22 mouse cellular contexts compared by ENCODE assay signal in genomic region chr8:112411968-112412367, GRCm38 (mm10).
DNase-seq lines count a peak whose midpoint lies in the region; ATAC-seq and TF ChIP-seq lines count a peak whose summit lies in the region.
"Had no signal": no experiment of that assay in that cellular context is flagged by ENCODE, and none has a peak within 500 bp of the region (broad histone marks: within the 10 kb centered on the region; RNA-seq: fewer than 3 reads in every experiment).

No protein-coding gene starts in this region.

- H3K4me3 ChIP-seq in testis, adult 2 months (ENCODE audit: control insufficient read depth, low read depth, low read length) = 0 out of 2 replicates have a peak overlapping the region, but pooled peaks have one; percentile 5
- no peak overlapping the region for H3K4me3 ChIP-seq in MEL (ENCODE audit: control insufficient read depth in 1 of 2, insufficient read depth in 1 of 2, low read depth in 2 of 2, low read length in 2 of 2)
- H3K4me3 ChIP-seq: forebrain, embryonic 13.5 days; heart, embryonic 15.5 days; limb, embryonic 13.5 days; liver, embryonic 15.5 days; myocyte; neural tube, embryonic 13.5 days had no signal

- peak; percentile 1 for DNase-seq in kidney, adult 9 months
- no peak for DNase-seq in kidney, adult 11 months
- DNase-seq in testis, postnatal 10 days (ENCODE audit: low spot score) = no peak
- no peak for DNase-seq in MEL (ENCODE audit: low read depth, low spot score)
- no peak for DNase-seq in adrenal gland, postnatal 4 days (ENCODE audit: low spot score in 2 of 2)
- DNase-seq: B cell, adult 2 months; layer of hippocampus, postnatal 36 days; lung, postnatal 4 days; right cerebral cortex, postnatal 25 days; thymus, adult 18-20 months had no signal

- H3K9ac ChIP-seq in MEL (ENCODE audit: control insufficient read depth, low read depth, low read length, poor library complexity, severe bottlenecking) = no peak overlapping the region
- H3K9ac ChIP-seq: forebrain, embryonic 13.5 days; heart, embryonic 15.5 days; hindbrain, embryonic 14.5 days; limb, embryonic 13.5 days; liver, embryonic 15.5 days; neural tube, embryonic 13.5 days had no signal

- no peak overlapping the region for H3K27ac ChIP-seq in testis, adult 2 months (ENCODE audit: control insufficient read depth, insufficient read depth, low read depth, low read length)
- H3K27ac ChIP-seq in MEL (ENCODE audit: control insufficient read depth, low read depth, low read length) = no peak overlapping the region
- H3K27ac ChIP-seq: forebrain, embryonic 13.5 days; heart, embryonic 15.5 days; hindbrain, embryonic 14.5 days; limb, embryonic 13.5 days; liver, embryonic 15.5 days; neural tube, embryonic 13.5 days had no signal

- no peak for ATAC-seq in granulocyte monocyte progenitor cell, adult 5-6 weeks (replicated peaks; ENCODE audit: poor library complexity, severe bottlenecking)
- ATAC-seq: activated CD4-positive, CD25-positive, alpha-beta regulatory T cell, adult 4 months; forebrain, embryonic 13.5 days; midbrain, embryonic 16.5 days had no signal

- H3K36me3 ChIP-seq in testis, adult 2 months (ENCODE audit: control insufficient read depth, insufficient read depth, low read length) = no peaks in the 10 kb centered on the region
- no peaks in the 10 kb centered on the region for H3K36me3 ChIP-seq in MEL (ENCODE audit: control insufficient read depth in 1 of 2, insufficient read depth in 2 of 2, low read length in 2 of 2)
- H3K36me3 ChIP-seq: heart, embryonic 15.5 days; limb, embryonic 13.5 days; liver, embryonic 15.5 days; neural tube, embryonic 13.5 days had no signal

- H3K4me1 ChIP-seq in testis, adult 2 months (ENCODE audit: control insufficient read depth, insufficient read depth, low read length) = no peaks in the 10 kb centered on the region
- H3K4me1 ChIP-seq in MEL (ENCODE audit: control insufficient read depth in 1 of 2, insufficient read depth in 2 of 2, low read length in 2 of 2) = no peaks in the 10 kb centered on the region
- H3K4me1 ChIP-seq: forebrain, embryonic 13.5 days; heart, embryonic 15.5 days; limb, embryonic 13.5 days; liver, embryonic 15.5 days; neural tube, embryonic 13.5 days had no signal

- TF ChIP-seq POLR2A in testis, adult 2 months (IDR thresholded peaks at IDR 0.05; ENCODE audit: control insufficient read depth, low read depth, low read length) = no peak
- TF ChIP-seq POLR2A in MEL (IDR thresholded peaks at IDR 0.05; ENCODE audit: control insufficient read depth in 1 of 2, insufficient read depth in 1 of 2, low read depth in 1 of 2, low read length in 2 of 2, poor library complexity in 1 of 2) = no peak

- no peak for TF ChIP-seq RAD21 in MEL (IDR thresholded peaks at IDR 0.05; ENCODE audit: low read depth, low read length)

- TF ChIP-seq CTCF in testis, adult 2 months (IDR thresholded peaks at IDR 0.05; ENCODE audit: control insufficient read depth, insufficient read depth, insufficient replicate concordance, low read depth, low read length) = peak; percentile 49; the same call in 1 of the 2 replicates
- TF ChIP-seq CTCF in MEL (IDR thresholded peaks at IDR 0.05 in 2 of 3, conservative IDR thresholded peaks at IDR 0.05 in 1 of 3; ENCODE audit: control insufficient read depth in 1 of 3, insufficient read depth in 1 of 3, low read depth in 2 of 3, low read length in 3 of 3, poor library complexity in 1 of 3, severe bottlenecking in 1 of 3) = peak; percentile 1 to 21 (median 12); a peak in 1 of 6 replicates

- no peaks in the 10 kb centered on the region for H3K27me3 ChIP-seq in testis, adult 2 months (ENCODE audit: control insufficient read depth, insufficient read depth, low read length)
- H3K27me3 ChIP-seq in MEL (ENCODE audit: control insufficient read depth in 1 of 2, insufficient read depth in 2 of 2, low read length in 2 of 2) = no peaks in the 10 kb centered on the region
- H3K27me3 ChIP-seq: CH12.LX; forebrain, embryonic 13.5 days; heart, embryonic 15.5 days; limb, embryonic 13.5 days; liver, embryonic 15.5 days; neural tube, embryonic 13.5 days had no signal

- no peaks in the 10 kb centered on the region for H3K79me2 ChIP-seq in MEL (ENCODE audit: control insufficient read depth, insufficient read depth, low read length, poor library complexity)

- H3K9me3 ChIP-seq in MEL (replicated peaks; ENCODE audit: insufficient read depth, low read length) = no peaks in the 10 kb centered on the region
- H3K9me3 ChIP-seq: forebrain, embryonic 13.5 days; heart, embryonic 15.5 days; limb, embryonic 13.5 days; liver, embryonic 15.5 days; neural tube, embryonic 13.5 days had no signal

- TF ChIP-seq EP300 in MEL (IDR thresholded peaks at IDR 0.05; ENCODE audit: low read depth in 1 of 2, low read length in 2 of 2) = no peak

TF ChIP-seq in MEL, 35 proteins besides CTCF, POLR2A, EP300 and RAD21:
- TF ChIP-seq CHD1 (IDR thresholded peaks at IDR 0.05; ENCODE audit: low read depth, low read length) (no peak), MAX (IDR thresholded peaks at IDR 0.05; ENCODE audit: low read length) (no peak), ELF1 (IDR thresholded peaks at IDR 0.05; ENCODE audit: low read depth, low read length) (no peak), POLR2AphosphoS5 (IDR thresholded peaks at IDR 0.05; ENCODE audit: borderline replicate concordance, low read depth, low read length) (no peak), MYB (IDR thresholded peaks at IDR 0.05; ENCODE audit: low read depth, low read length) (no peak), TBP (IDR thresholded peaks at IDR 0.05; ENCODE audit: low read depth, low read length) (no peak)
